Mouse (Mus musculus) forebrain, postnatal 0 days (tissue): ENCODE measurements around the gene Arhgap5. TPM values are rescaled to one million over a fixed set of nuclear protein-coding genes. Genes with fewer than 3 reads are reported as not detected.
"Not testable (repeated sequence)": the region's sequence is repeated elsewhere in the genome, so short reads cannot be mapped to it uniquely, and the experiment has no call there.

Experiments
- ATAC-seq: fragments of 200-750 bp; cut with Nextera tagmentation; 2 replicates; pipeline ENCODE4 v1.8.0; 2017; ENCODE audit warnings: mild to moderate bottlenecking, moderate library complexity
- DNase-seq: peaks from one replicate; pipeline ENCODE4 v3.0.0-alpha.2; 2015
- H3K27ac ChIP-seq: fragments of 300-500 bp; sonication (generic); 2 replicates; pipeline ENCODE4 v1.5.1; 2014; ENCODE audit warnings: low read depth, mild to moderate bottlenecking, antibody characterized with exemption, low read length, moderate library complexity, mixed read lengths
- H3K27me3 ChIP-seq: fragments of 300-500 bp; sonication (generic); 2 replicates; pipeline ENCODE4 v1.6.1; 2014; ENCODE audit warnings: mild to moderate bottlenecking, low read length, mixed read lengths; ENCODE audit not compliant: insufficient read depth
- H3K36me3 ChIP-seq: fragments of 300-500 bp; sonication (generic); 2 replicates; pipeline ENCODE4 v1.6.1; 2014; ENCODE audit warnings: mild to moderate bottlenecking, moderate library complexity; ENCODE audit not compliant: insufficient read depth
- H3K4me1 ChIP-seq: fragments of 300-500 bp; sonication (generic); 2 replicates; pipeline ENCODE4 v1.6.1; 2014; ENCODE audit warnings: antibody characterized with exemption; ENCODE audit not compliant: insufficient read depth
- H3K4me2 ChIP-seq: fragments of 300-500 bp; sonication (generic); 2 replicates; pipeline ENCODE4 v1.6.1; 2014; ENCODE audit warnings: low read depth, mild to moderate bottlenecking, moderate library complexity
- H3K4me3 ChIP-seq: fragments of 300-500 bp; sonication (generic); 2 replicates; pipeline ENCODE4 v1.5.1; 2014; ENCODE audit warnings: low read depth, low read length, mixed read lengths
- H3K9ac ChIP-seq: fragments of 300-500 bp; sonication (generic); 2 replicates; pipeline ENCODE4 v1.6.1; 2014; ENCODE audit warnings: mild to moderate bottlenecking
- H3K9me3 ChIP-seq: fragments of 300-500 bp; sonication (generic); 2 replicates; pipeline ENCODE4 v1.6.1; 2016; ENCODE audit warnings: low read length
- CTCF ChIP-seq: sonication (generic); IDR thresholded peaks from 2 replicates; pipeline ENCODE4 v1.5.1; 2016; ENCODE audit warnings: antibody characterized with exemption, control low read depth, low read depth
- WGBS: fragments of 180-500 bp; shearing (Covaris S2); extraction: QIAGEN DNeasy Blood & Tissue Kit; methylation state at CpG from one replicate; pipeline ENCODE4 v1.1.7; 2014; 5-methylcytosine and 5-hydroxymethylcytosine counted together
- polyA plus RNA-seq: library from polyadenylated mRNA; unstranded; fragments of >200 nt; fragmentation: Nextera tagmentation; extraction: Ambion mirVana; gene quantifications from 2 replicates; pipeline ENCODE4 v1.2.1, GENCODE M21; 2015
- total RNA-seq: library from RNA; depleted of rRNA; stranded (reverse); fragments of >200 nt; gene quantifications from 2 replicates; pipeline ENCODE4 v1.2.3, GENCODE M21; 2014

The Arhgap5 gene
- total and polyA plus RNA-seq, 2 experiments from 2014 or later = 26.0 to 82.6 TPM

DNA sequence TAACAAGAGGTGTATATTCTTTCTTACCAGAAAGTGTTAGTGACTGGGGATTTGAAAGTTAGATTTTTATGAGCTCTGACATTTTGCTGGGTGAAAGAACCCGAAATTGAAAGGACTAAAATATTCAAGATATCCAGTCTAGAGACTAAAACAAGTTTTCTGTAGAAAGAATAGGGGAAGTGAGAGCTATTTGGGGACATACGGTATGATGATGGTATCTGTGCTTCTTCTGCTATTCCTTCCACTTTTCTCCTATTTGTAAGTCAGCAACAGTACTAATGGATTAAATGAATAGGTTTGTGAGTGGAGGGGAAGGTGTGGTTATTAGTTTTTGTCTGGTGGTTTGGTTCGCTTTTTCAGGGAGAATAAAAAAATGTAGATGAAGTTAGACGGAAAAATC is 37.5 kb downstream of the Arhgap5 start:
- H3K27ac ChIP-seq = no peak overlapping the region
- no peak for TF ChIP-seq CTCF
- DNase-seq (no peak), ATAC-seq (no peak)
- WGBS = 88% methylated on average over 4 of the region's 4 CpGs
- no peaks in the 10 kb centered on the region for H3K4me1 ChIP-seq
- H3K4me3 ChIP-seq = no peak overlapping the region
- no peaks in the 10 kb centered on the region for H3K9me3 ChIP-seq
- H3K27me3 ChIP-seq = no peaks in the 10 kb centered on the region
- no peaks in the 10 kb centered on the region for H3K36me3 ChIP-seq
- H3K9ac ChIP-seq = no peak overlapping the region
- no peak overlapping the region for H3K4me2 ChIP-seq

DNA sequence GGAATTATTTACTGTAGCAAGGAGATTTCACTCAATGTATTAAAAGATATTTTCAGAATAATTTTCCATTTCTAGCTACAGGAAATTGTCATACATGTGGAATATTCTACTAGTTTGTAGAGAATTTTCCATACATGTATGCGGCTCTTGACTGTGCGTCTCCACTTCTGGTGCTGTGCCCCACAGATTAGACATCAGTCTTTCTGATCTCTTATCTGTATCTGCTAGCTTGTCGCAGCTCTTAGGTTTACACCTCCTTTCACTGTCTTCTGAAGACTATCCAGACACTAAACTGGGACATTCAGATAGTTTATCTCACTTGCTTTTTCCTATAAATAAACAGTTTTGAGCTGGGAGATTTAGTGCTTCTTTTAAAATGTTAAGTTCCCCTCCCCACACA is 40.8 kb downstream of the Arhgap5 start:
- H3K4me3 ChIP-seq = no peak overlapping the region
- H3K9me3 ChIP-seq = no peaks in the 10 kb centered on the region
- DNase-seq = no peak
- 95% methylated on average over 3 of the region's 3 CpGs for WGBS
- H3K27me3 ChIP-seq = no peaks in the 10 kb centered on the region
- H3K9ac ChIP-seq = no peak overlapping the region
- H3K4me2 ChIP-seq = no peak overlapping the region
- H3K4me1 ChIP-seq = no peaks in the 10 kb centered on the region
- H3K27ac ChIP-seq = no peak overlapping the region
- TF ChIP-seq CTCF = no peak
- no peaks in the 10 kb centered on the region for H3K36me3 ChIP-seq
- no peak for ATAC-seq

DNA sequence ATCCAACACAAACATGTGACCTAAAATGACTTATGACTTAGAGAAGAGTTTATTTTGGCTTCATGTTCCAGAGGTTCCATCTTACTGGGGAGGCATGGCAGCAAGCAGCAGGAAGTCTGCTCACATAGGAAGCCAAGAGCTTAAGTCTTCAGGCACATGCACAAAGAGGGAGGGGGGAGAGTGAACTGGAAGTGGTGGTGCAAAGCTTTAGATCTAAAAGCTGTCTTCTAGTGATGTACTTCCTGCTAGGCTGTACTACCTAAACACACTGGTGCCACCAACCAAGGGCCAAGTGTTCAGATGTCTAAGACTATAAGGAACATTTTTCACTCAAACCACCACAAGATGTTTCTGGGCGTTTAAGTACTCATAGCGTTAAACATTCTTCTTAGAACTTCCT is 48.3 kb downstream of the Arhgap5 start:
- H3K4me2 ChIP-seq = no peak overlapping the region
- no peak overlapping the region for H3K4me3 ChIP-seq
- H3K27me3 ChIP-seq = no peaks in the 10 kb centered on the region
- no peaks in the 10 kb centered on the region for H3K4me1 ChIP-seq
- DNase-seq = no peak
- no peaks in the 10 kb centered on the region for H3K9me3 ChIP-seq
- no peak overlapping the region for H3K9ac ChIP-seq
- 97% methylated on average over 2 of the region's 2 CpGs for WGBS
- no peak overlapping the region for H3K27ac ChIP-seq
- no peak for TF ChIP-seq CTCF
- ATAC-seq = no peak
- no peaks in the 10 kb centered on the region for H3K36me3 ChIP-seq

DNA sequence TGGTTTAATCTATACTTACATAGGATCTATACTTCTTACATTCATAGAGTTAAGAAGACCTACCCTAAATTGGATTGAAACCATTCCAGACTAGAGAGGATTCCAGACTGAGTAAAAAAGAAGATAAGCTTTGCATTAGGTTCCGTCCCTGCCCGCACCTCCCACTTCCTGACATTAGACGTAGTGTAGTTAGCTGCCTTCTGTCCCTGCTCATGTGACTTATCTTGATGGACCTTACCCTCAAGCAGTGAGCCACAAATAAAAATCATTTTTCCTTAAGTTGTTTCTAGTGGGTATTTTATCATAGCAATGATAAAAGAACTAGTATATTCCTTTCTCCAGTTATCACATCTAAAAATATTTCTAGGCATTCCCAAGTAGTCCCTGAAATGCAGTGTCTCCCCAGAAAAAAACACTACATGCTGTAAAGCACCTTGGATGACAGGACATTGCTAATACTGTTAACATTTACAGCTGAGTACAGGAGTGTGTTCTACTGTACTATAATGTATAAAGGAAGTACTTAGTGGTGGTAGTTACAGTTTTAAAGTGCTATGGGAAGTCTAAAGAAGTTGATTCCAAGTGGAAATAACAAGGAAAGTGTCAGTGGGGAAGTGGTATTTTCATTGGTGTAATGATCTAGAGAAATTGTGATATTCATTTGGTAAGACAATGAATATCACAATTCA is 51.6 kb downstream of the Arhgap5 start:
- no peaks in the 10 kb centered on the region for H3K4me1 ChIP-seq
- no peaks in the 10 kb centered on the region for H3K27me3 ChIP-seq
- 85% methylated on average over 3 of the region's 3 CpGs for WGBS
- no peak for TF ChIP-seq CTCF
- no peak for DNase-seq
- no peak overlapping the region for H3K27ac ChIP-seq
- no peak overlapping the region for H3K9ac ChIP-seq
- no peak overlapping the region for H3K4me2 ChIP-seq
- no peaks in the 10 kb centered on the region for H3K36me3 ChIP-seq
- H3K9me3 ChIP-seq = no peaks in the 10 kb centered on the region
- ATAC-seq = no peak
- no peak overlapping the region for H3K4me3 ChIP-seq

DNA sequence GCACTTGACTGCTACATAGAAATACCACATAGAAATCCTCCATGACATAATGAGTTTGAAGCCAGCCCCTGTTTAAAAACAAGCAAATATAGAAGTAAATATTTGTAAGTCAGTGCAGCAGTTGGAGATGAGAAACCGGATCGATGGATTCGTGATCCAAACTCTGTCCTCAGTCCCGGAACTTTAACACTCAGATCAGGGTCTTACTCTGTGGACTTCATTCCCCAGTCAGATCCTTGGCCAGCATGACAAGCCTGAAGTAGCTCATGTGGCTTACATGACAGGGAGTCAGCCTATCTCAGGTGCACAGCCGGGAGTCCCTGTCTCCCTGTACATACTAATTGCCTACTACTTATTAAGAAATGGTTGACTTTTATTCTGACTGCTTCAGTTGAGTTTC is 61.9 kb downstream of the Arhgap5 start:
- 96% methylated on average over 5 of the region's 5 CpGs for WGBS
- H3K4me3 ChIP-seq = no peak overlapping the region
- no peaks in the 10 kb centered on the region for H3K27me3 ChIP-seq
- H3K4me1 ChIP-seq = no peaks in the 10 kb centered on the region
- no peak overlapping the region for H3K27ac ChIP-seq
- no peak overlapping the region for H3K9ac ChIP-seq
- no peak overlapping the region for H3K4me2 ChIP-seq
- TF ChIP-seq CTCF = no peak
- H3K9me3 ChIP-seq = no peaks in the 10 kb centered on the region
- H3K36me3 ChIP-seq = peaks cover 3% of the 10 kb centered on the region; the same call in 1 of the 2 replicates
- DNase-seq (no peak), ATAC-seq (no peak)

DNA sequence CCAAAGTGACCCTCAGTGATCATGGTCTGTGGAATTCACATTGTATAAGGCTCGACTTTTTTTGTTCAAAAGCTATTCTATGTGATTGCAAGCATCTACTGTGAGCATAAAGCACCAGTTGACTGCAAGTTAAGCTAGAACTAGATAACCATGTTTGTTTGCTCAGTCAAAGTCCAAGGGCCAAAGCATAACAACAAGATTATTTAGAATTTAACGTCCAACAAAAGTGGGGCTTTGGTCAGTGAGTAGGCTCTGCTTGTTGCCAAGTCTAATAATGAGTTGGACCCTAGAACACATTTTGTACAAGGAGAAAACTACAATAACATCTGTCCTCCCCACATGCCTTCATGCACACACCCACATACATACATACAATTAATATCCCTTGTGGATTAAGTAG is 69.6 kb downstream of the Arhgap5 start:
- no peak for TF ChIP-seq CTCF
- H3K9ac ChIP-seq = no peak overlapping the region
- H3K4me2 ChIP-seq = no peak overlapping the region
- H3K27me3 ChIP-seq = no peaks in the 10 kb centered on the region
- WGBS = 93% methylated on average over 2 of the region's 2 CpGs
- ATAC-seq (no peak), DNase-seq (no peak)
- no peaks in the 10 kb centered on the region for H3K4me1 ChIP-seq
- no peaks in the 10 kb centered on the region for H3K9me3 ChIP-seq
- H3K27ac ChIP-seq = no peak overlapping the region
- H3K36me3 ChIP-seq = no peaks in the 10 kb centered on the region
- H3K4me3 ChIP-seq = no peak overlapping the region

DNA sequence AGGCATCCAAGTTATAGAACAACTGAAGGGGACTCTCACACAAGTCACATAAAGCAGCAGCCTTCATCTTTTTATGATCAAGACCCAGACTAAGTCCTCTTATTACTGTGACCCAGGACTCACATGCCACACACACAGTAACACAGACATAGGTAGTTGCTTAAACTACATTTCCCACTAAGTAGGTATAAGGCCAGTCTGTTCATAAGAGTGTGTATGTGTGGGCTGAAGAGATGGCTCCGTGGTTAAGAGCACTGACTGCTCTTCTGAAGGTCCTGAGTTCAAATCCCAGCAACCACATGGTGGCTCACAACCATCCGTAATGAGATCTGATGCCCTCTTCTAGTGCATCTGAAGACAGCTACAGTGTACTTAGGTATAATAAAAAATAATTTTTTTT is 82.7 kb downstream of the Arhgap5 start:
- H3K4me1 ChIP-seq, H3K4me2 ChIP-seq, H3K4me3 ChIP-seq, H3K9ac ChIP-seq, H3K9me3 ChIP-seq, H3K36me3 ChIP-seq, H3K27me3 ChIP-seq, DNase-seq, H3K27ac ChIP-seq, ATAC-seq: not testable (repeated sequence)
- WGBS = 87% methylated on average over 2 of the region's 2 CpGs
